Mouse (Mus musculus) lung, postnatal 0 days (tissue): Measurements from ENCODE around the gene Add1.

ENCODE experiments used
- CTCF ChIP-seq: IDR thresholded peaks from 2 replicates; pipeline ENCODE4 v1.5.1; 2016; ENCODE audit warnings: antibody characterized with exemption, mild to moderate bottlenecking
- EP300 ChIP-seq: IDR thresholded peaks from 2 replicates; pipeline ENCODE4 v1.6.1; 2016; ENCODE audit warnings: antibody characterized with exemption, mild to moderate bottlenecking, control low read depth

DNA sequence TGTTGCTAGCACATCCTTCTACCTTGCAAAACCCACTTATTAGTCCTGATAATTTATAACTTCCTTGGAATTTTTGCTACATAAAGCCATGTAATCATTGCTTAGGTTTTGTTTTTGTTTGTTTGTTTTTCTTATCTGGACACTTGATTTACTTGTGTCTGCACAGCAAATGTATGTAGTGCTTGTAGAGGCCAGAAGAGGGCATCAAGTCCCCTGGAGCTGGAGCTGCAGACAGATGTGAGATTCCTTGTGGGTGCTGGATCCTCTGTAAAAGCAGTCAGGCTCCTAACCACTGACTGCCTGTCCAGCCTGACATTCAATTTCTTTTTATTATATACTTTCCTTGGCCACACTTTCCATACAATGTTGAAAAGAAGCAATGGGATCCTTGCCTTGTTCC lies 26.1 kb upstream of the Add1 start:
- TF ChIP-seq CTCF (peak; percentile 76), EP300 (no peak)
